Mouse (Mus musculus) cerebellum, adult 2 months (tissue): ENCODE measurements around the gene Atl3.

Experiments used
- CTCF ChIP-seq: fragments of 200-500 bp; IDR thresholded peaks from 2 replicates; pipeline ENCODE4 v1.5.1; 2011; ENCODE audit warnings: low read depth, mild to moderate bottlenecking, control low read depth, low read length, moderate library complexity, borderline replicate concordance; ENCODE audit not compliant: insufficient read depth
- POLR2A ChIP-seq: fragments of 200-500 bp; IDR thresholded peaks from 2 replicates; pipeline ENCODE4 v1.6.1; 2011; ENCODE audit warnings: low read length, control low read depth, borderline replicate concordance; ENCODE audit not compliant: insufficient read depth

DNA sequence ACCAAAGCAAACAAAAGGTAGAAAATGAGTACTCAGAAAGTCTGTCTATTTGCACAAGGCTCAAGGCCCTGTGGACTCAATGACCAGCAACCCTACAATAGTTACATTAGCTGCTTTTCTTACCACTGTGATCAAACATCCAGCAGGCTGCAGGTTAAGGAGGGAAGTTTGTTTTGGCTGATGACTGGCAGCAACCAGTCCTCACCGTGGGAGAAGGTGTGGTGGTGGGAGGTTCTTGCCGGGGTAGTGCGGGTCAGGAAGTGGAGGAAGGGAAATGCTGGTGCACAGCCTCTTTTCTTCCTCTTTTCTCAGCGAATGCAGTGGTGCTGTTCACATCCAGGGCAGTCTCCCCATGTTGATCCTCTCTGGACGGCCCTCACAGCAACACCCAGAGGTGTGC, 87.2 kb downstream of the Atl3 start:
- TF ChIP-seq CTCF (no peak), POLR2A (no peak)
